Mouse (Mus musculus) central nervous system, embryonic 11.5 days (tissue): ENCODE data around the gene Ambn. TPM values are rescaled to one million over a fixed set of nuclear protein-coding genes. Genes with fewer than 3 reads are reported as not detected.

Experiments used
- polyA plus RNA-seq: library from polyadenylated mRNA; depleted of rRNA; stranded (reverse); fragments of >200 nt; gene quantifications from 2 replicates; pipeline ENCODE4 v1.2.3, GENCODE M21; 2012; rRNA removed

The Ambn gene
- polyA plus RNA-seq: 0.02 and 0.06 TPM in 2 replicates

DNA sequence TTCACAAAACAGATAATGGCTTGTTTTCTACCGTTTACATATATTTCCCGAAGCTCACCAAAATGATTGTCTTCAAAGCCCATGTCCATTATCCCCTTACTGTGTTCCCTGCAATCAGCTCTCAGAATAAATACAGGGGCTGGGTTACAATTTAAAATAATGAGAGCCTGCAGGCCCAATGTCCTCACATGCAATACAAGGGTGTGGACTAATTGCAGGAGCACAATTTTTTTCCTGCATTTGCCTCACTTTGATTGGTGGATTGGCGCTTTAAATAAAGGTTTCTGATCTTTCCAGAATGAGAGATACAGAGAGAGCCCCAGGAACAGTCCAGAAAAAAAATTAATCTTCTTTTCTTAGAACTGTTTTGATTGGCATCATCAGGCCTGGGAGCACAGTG lies at the start of gene Ambn:
Gene Ambn (plus strand): TSS at position 301 of the 400 bp plus-strand sequence.

DNA sequence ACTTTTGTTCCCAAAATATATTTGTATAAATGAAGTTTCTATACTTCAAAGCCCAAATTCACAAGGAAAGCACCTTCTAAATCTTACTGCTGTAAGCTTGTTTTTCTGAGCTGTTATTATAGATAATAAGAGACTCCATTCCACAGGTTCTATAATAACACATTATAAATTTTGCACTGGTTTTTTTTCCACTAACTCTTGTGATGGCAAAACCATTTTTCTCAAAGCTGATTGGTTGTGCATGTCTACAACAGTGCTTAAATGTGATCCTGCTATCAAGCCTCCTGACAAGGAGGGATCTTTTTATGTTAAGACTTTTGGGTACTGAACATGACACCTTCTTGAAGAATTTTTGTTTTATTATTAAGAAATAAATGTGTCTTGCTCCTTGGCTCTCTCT lies 31.9 kb downstream of the Ambn start, which contains the start of gene Enam:
Gene Enam (plus strand): TSS at position 301 of the 400 bp plus-strand sequence.

Other genes starting within 250 kb of the Ambn start
- gene Gm7714, start 187.1 kb upstream of the Ambn start, polyA plus RNA-seq: not detected in 2 replicates
- not detected in 2 replicates for gene Prol1, start 138.7 kb upstream of the Ambn start, polyA plus RNA-seq
- gene Amtn, start 79.9 kb upstream of the Ambn start, polyA plus RNA-seq: 0.16 TPM in 1 of 2 replicates, not detected in the other
- 0.04 TPM in 1 of 2 replicates, not detected in the other for gene Enam, start 32.0 kb downstream of the Ambn start, polyA plus RNA-seq
- 0.47 and 0.72 TPM in 2 replicates for gene Jchain, start 71.9 kb downstream of the Ambn start, polyA plus RNA-seq
- 61.8 and 130 TPM in 2 replicates for gene Utp3, start 98.5 kb downstream of the Ambn start, polyA plus RNA-seq
- gene Rufy3, start 109.0 kb downstream of the Ambn start, polyA plus RNA-seq: 63.4 and 75.6 TPM in 2 replicates
- gene Grsf1, start 220.2 kb downstream of the Ambn start, polyA plus RNA-seq: 79.4 and 81.8 TPM in 2 replicates